In the genomic region with DNA sequence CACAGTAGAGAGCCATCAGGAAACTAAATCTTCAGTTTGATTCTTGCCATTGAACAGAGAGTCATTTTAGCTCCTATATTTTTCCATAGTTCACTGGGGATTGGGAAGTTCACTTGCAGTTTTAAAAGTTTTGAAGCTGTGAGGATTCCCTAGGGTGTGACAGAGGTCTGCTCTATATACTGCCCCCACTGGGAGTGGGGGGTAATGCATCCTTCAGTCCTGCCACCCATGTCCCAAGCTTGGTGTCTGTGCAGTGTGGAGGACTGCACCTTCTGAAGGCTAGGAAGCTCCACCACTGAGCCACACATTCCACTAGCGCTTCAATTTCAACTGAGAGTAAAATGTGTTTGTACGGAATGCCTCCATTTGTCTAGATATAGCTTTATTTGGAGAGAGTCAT, we compare ENCODE assay signal across 8 mouse cellular contexts. TPM values are rescaled to one million over a fixed set of nuclear protein-coding genes. Genes with fewer than 3 reads are reported as not detected.
DNase-seq lines count a peak whose midpoint lies in the region; ATAC-seq lines count a peak whose summit lies in the region.

No protein-coding gene starts in this region.

- peak; percentile 47 for ATAC-seq in CD4-positive, CD25-positive, alpha-beta regulatory T cell, adult 4 months
- peak; percentile 92 for ATAC-seq in megakaryocyte progenitor cell, adult 5-6 weeks (replicated peaks; ENCODE audit: poor library complexity)

- peak; percentile 3 for DNase-seq in gastrocnemius, postnatal 10 days
- DNase-seq in gastrocnemius, postnatal 4 days (ENCODE audit: low spot score in 2 of 2) = no peak
- peak; percentile 6 for DNase-seq in c-Kit-positive CD71-positive TER-119-positive erythroid progenitor cells, embryonic 14.5 days (ENCODE audit: low spot score)
- no peak for DNase-seq in cerebellum, postnatal 4 days (ENCODE audit: low spot score in 2 of 2)
- no peak for DNase-seq in Muller cell, postnatal 12 days (ENCODE audit: inconsistent ontology term)
- no peak for DNase-seq in left cerebral cortex, adult 8-10 months (ENCODE audit: low spot score in 2 of 2)

RNA-seq across cellular contexts. Expression of a gene that starts 36.0 kb away (rescaled TPM):
- under 1 TPM; 0.75 to 0.86 TPM for total RNA-seq in gastrocnemius, postnatal 10 days (2021)
- 1 to 10 TPM in 1 of 2 experiments, under 1 TPM in 1; 0.88 to 1.2 TPM for total RNA-seq in gastrocnemius, postnatal 4 days (2021)
- polyA plus RNA-seq in CD4-positive, CD25-positive, alpha-beta regulatory T cell, adult 4 months (2017; shearing (Covaris generic)) = not detected
- total RNA-seq in megakaryocyte progenitor cell, adult 5-6 weeks (2015) = 4.1 and 5.0 TPM in 2 replicates
- 4.4 and 9.0 TPM in 2 replicates for total RNA-seq in megakaryocyte progenitor cell, adult 5-6 weeks (2017)
- 1 to 10 TPM; 1.1 to 1.6 (median 1.3) TPM for total RNA-seq in left cerebral cortex, adult 8-10 months (2022)

RNA-seq across cellular contexts. Expression of a gene that starts 47.2 kb away (rescaled TPM):
- 1 to 10 TPM; 2.6 to 2.7 TPM for total RNA-seq in gastrocnemius, postnatal 10 days (2021)
- 1 to 10 TPM; 2.6 to 3.7 TPM for total RNA-seq in gastrocnemius, postnatal 4 days (2021)
- not detected for polyA plus RNA-seq in CD4-positive, CD25-positive, alpha-beta regulatory T cell, adult 4 months (2017; shearing (Covaris generic))
- 0.99 and 1.1 TPM in 2 replicates for total RNA-seq in megakaryocyte progenitor cell, adult 5-6 weeks (2015)
- total RNA-seq in megakaryocyte progenitor cell, adult 5-6 weeks (2017) = 0.71 and 1.0 TPM in 2 replicates
- 10 to 100 TPM in 3 of 4 experiments, 1 to 10 TPM in 1; 8.9 to 11.1 (median 10.4) TPM for total RNA-seq in left cerebral cortex, adult 8-10 months (2022)

Comparison
In these comparisons a context has a peak if more than half of its experiments do, and no peak if none do; other contexts are left out.
1. DNase-seq: peak in gastrocnemius, postnatal 10 days (single experiment) and c-Kit-positive CD71-positive TER-119-positive erythroid progenitor cells, embryonic 14.5 days (single experiment); none in gastrocnemius, postnatal 4 days (0 of 2), cerebellum, postnatal 4 days (0 of 2), Muller cell, postnatal 12 days (single experiment) and left cerebral cortex, adult 8-10 months (0 of 2).